Mouse (Mus musculus) kidney, adult 9 months (tissue): ENCODE results near the gene Ercc1.
A peak's percentile ranks its signal among the peaks of the same experiment; 100 is the strongest.

Experiments
- DNase-seq: peaks from one replicate; pipeline ENCODE4 v3.0.0; 2022

Gene Ercc1

DNA sequence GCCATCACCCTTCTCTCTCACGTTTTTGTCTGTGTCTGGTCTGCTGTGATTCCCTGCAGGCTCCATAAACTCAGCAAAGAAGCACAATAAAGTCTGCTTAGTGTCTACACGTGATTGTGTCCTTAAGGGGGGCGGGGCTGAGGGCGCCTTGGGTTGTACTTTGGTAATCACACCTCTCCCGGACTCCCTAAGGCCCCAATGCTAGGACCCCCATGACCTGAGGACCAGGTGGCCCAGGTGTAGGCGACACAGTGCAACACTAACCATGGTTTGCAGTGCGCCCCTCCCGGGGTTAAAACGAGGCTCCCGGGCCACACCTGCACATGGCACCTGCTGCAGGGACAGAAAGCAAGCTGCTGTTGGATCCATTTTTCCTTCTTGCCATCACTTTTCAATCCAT is 3.3 kb upstream of the Ercc1 start:
- DNase-seq = no peak

DNA sequence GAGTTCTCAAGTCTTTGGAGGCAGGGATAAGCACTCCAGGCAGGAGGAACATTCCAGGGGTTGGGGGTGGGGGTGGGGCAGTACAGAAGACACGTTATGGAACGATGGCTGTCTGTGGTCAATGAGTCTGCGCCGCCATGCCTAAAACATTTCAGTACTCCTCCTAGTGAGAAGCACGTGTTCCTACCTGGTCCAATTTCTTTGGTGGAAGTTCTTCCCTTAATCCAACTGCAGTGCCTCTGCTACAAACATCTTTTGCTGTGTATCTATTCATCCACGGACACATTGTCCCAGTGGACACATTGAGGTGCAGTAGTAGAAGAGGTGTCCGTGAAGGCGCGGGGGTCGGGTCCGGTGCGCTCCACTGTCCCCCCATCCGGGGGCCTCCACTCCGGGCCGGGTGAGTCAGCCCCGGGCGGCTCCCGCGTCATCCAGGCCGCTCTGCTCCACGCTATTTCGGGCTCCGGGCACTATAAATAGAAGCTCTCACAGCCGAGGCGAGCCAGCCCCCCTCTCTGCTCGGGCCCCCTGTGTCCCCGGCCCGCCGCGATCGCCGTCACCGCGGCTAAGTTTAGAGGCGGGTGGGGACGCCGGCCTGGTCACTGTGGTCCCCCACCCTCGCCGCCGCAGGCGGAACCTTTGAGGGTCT is 2.7 kb upstream of the Ercc1 start:
- no peak for DNase-seq

DNA sequence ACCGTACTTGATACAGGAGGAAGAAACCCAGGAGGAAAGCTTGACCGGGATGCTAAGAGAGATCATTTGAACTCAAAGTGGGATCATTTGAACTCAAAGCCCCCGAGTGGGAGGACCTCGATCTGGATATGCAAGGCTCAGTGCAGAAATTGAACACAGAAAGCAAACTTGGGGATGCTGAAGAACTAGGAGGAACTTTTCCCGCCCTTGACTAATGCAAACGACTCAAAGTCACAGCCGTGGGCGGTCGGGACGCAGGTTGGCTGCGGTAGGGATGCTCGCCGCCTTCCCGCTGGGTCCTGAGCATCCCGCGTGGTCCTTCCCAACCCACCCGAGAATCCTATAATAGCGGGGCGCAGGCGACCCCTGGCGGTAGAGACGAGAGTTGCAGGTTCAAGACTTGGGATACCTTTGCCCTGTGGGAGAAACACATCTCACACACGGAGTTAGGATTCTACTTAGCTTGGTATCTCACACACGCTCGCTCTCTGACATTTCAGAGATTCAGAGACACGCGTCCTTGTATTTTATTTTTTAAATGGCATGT is 2.0 kb upstream of the Ercc1 start:
- peak; percentile 89 for DNase-seq

DNA sequence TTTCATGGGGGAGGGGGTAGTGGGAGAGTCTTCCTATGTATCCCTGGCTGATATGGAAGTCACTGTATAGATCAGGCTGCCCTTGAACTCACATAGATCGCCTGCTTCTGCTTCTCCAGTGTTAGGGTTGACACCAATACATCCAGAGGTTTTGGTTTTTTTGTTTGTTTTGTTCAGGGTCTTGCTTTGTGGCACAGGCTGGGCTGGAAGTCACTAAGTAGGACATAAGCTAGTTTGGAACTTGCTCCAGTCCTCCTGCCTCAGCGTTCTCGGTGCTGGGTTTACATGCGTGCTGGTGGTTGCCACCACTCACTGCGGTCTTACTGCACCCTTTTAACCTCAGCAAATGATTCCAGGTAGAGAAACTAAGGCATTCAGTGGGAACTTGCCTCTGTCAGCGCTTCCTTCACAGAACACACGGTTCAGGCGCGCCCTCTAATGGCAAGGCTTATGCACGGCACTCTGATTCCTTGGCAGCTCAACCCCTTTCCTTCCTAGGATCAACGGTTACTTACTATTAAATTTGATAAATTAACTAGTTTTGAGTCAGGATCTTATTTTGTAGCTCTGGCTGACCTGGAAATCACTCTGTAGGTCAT is 1.3 kb upstream of the Ercc1 start:
- peak; percentile 83 for DNase-seq

DNA sequence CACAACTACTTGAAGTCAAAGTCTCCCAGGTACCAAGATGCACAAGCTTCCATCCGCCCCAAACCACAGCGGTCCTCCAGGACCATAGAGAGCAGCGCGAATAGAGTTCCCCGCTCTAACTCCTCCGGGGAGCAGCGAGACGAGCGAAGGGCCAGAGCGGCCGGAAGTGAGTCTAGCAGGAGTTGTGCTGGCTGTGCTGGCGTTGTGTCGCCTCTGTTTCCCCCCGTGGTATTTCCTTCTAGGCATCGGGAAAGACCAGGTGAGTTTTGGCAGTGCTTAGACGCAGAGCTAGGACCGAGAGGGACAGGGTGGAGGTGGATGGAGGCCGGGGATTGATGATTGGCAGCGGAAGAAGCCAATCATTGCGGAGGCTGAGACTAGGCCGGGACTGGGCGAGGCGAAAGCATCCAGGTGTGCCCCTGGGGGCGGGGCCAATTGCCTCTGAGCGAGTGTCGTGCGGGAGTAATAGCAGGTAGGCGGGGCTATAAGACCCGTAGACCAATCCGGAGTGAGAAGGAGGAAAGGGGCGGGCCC is 427 bp downstream of the Ercc1 start:
- DNase-seq = peak; percentile 99

DNA sequence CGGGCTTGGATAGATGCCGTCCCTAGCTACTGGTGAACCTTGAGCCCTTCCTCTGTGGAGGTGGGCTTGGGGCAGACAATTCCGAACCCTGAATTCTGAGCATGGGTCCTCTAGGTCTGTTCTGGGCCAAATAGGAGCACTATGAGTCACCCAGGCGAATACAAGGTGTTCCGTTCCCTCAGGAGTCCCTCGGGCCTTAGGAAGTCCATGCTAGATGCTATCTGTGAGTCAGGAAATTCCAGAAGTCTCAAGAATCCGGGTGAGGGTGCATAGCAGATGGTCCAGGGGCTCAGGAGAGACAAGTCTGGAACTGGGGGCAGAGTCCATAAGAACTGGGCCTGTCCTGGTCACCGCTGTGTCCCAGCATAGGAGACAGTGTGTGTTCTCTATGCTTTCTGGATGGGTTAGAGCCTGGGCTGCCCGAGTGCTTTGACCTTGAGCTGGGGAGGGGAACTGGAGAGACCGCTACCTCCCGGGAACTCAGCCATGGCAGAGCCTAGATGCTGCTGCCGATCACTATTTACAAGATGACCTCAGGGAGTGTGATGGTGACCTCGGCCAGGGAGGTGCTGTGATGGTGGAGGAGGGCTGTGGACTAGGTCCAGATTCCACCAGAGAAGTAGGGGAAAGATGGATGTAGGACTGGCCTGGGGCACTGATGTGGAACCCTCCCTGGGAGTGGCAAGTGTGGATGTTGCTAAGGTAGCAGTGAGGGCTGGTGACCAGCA is 4.8 kb downstream of the Ercc1 start:
- DNase-seq = no peak

DNA sequence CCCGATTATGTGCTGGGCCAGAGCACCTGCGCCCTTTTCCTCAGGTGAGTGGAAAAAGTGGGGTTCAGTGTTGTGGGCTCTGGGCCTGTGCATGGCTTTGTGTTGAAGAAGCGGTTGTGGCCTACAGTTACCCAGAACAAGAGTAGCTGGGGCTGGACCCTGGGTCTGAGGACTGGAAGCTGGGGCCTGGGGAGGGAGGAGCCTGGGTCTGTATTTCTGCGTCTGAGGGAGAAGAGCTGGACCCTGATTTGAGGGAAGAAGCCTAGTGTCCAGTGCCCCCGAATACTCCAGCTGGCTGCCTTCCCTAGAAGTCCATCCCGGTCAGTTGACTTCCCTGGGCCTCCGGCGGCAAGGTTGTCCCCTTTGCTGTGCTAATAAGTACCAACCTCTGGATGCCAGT is 5.6 kb downstream of the Ercc1 start:
- no peak for DNase-seq

DNA sequence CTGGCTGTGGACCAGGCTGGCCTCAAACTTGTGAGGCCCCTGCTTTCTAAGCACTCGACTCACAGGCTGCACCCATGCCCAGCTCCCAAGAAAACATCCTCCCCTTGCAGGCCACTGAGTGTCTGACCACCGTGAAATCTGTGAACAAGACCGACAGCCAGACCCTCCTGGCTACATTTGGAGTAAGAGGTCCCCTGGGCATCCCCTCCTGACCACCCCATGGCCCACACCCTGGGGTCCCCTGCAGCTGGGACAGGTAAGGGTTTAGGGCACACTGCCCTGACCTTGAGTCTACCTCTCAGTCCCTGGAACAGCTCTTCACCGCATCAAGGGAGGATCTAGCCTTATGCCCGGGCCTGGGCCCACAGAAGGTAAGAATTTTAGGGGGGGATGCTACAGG is 10.4 kb downstream of the Ercc1 start:
- DNase-seq = no peak

DNA sequence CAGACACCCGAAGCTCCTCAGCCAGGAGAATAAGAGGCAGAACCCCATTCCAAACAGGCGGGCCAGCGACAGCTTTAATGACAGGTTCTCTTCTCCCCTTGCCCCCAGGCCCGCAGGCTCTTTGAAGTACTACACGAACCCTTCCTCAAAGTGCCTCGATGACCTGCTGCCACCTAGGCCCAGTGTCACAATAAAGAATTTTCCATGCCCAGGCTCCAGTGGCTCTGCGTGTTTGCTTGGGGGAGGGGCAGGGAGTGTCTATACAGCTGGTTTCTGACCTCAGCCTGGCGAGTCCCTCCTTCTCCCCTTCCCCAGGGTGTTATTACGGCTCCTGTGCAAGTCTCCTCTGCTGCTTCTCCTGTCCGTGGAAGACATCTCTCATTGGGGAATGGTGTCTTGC is 11.7 kb downstream of the Ercc1 start:
- DNase-seq = no peak

DNA sequence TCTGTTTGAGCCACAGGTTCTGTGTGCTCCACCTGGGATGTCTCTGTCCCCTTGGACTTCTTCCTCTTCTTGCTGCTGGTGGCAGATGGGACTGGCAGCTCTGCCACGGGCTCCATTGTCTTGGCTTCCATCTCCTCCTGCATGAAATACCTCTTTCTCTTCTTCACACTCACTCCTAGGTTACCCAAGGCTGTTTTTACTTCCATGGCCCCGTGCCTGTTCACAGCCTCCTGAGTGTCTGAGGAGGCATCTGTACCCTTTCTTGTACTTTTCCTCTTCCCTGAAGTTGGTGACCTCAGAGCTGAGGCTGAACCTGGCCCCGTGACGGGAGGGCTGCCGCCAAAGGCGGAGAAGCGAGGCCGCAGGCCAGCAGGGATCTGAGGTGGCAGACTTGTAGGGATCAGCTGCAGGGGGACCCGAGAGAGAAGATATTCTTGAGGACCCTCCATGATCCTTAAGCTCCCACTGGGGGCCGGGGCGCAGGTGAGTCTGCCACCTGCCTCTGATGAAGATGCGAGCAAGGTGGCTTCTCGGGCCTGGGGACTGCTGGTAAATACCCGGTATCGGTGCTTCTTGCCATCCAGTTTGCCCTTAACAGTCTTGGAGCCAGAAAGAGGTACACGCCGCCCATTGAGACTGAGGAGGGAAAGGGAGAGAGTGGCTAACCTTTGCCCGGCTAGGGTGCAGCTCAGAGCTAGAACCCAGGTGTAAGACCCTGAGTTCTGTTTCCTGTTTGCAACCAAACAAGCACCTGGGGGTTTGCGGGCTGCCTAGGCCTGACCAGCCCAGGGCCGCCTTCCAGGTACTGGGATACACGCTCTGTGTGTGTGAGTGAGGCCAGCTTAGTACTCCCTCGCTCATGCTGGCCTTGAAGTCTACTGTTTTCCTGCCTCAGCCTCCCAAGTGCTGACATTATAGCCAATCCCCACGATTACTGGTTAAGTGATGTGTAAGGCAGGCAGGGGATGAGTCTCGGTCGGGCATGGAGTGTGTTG is 13.1 kb downstream of the Ercc1 start:
- DNase-seq = no peak

DNA sequence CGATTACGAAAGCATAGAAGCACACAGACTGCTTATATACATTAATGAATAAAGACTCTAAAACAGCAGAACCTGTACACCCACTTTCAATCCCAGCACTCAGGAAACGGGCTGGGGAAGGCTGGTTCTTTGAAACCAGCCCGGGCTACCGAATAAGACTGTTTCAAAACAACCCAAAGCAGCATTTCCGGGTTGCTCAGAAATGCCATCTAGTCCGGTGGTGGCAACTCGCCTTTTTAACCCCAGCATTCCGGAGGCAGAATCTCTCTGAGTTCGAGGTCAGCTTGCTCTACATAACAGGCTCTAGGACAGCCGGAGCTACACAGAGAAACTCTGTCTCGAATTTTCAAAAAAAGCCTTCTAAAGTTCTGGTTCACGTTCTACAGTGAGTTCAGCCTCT is 14.1 kb downstream of the Ercc1 start:
- DNase-seq = no peak

DNA sequence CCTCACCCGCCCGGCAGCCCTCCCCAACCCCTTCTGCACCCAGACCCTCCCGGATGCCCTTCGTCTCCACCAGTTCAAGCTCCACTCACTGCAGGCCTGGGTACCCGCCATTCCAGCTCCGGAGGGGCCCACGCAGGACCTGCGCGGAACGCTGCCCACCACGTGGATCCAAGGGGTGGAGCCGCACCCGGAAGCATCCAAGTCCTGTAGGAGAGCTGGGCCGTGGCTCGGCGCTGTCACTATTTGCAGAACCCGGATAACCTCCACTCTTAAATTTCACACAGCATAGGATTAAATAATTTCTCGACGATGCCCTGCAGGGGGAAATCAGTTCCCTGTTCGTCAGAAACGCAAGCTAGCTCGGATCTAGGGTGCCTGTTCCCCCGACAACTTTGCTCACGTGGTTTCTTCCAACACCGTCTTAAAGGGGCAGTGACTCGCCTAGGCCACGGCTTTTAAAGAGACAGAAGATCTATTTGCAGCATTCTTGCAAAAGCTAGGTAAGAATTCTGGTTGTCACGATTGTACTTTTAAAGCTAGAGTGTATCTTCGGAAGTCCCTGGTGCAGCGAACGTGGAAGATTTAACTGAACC is 14.8 kb downstream of the Ercc1 start, which contains the start of the genes Cd3eap and Ppp1r13l:
Gene Cd3eap, minus strand, starts transcription at position 185 of the 593 bp plus-strand sequence.
Gene Ppp1r13l, plus strand, starts transcription at position 451 of the 593 bp plus-strand sequence.
- peak; percentile 91 for DNase-seq

DNA sequence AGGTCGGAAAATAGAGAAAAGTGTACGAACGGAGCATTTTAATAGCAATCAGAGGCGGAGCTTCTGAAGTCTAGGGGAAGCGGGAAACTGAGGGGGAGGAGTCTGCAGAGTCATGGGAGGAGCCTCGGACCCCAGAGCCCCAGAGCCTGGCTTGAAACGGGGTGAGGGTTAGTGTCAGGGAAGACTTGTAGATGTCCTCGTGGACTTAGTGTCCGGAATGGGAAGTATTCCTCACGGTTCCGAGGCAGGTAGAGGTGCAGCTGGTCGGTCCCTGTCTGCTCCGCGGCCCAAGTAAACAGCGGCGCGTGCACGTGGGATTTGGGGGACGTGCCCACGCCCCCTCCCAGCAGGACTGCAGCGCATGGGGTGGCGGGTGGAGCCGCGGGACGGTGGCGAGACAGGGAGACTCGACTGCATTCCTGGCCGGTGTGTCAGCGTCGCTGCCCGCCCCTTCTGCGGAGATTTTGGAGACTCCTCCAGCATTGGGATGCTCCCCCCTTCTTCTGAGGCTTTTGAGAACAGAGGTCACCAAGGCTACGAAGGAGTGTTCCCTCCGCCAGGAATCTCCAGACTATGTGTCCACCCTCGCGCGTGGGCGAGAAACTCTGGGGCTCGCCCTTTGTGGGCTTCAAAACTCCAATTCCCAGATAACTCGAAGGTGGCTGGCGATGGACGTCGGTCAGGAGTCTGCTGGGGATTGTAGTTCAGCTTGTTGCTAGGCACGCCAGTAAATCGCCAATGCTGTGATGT is 15.5 kb downstream of the Ercc1 start:
- peak; percentile 80 for DNase-seq

DNA sequence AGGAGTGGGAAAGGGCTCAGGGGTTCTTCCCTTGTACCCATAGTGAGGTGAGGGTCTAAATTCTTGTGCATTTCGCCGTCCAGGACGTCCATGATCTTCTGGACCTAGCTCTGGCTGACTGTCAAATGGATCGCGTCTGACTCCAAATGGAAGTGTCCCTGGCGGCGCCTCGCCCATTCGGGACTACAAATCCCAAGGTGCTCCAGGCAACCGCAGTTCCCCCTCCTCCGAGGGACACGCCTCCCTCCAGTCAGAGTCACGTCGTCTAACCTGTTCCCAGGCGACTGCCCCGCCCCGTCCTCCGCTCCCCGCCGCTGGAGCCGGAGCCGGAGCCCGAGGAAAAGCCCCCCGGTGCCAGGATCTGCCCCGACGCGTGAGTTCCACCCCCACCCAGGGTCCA is 16.4 kb downstream of the Ercc1 start:
- DNase-seq = peak; percentile 96

DNA sequence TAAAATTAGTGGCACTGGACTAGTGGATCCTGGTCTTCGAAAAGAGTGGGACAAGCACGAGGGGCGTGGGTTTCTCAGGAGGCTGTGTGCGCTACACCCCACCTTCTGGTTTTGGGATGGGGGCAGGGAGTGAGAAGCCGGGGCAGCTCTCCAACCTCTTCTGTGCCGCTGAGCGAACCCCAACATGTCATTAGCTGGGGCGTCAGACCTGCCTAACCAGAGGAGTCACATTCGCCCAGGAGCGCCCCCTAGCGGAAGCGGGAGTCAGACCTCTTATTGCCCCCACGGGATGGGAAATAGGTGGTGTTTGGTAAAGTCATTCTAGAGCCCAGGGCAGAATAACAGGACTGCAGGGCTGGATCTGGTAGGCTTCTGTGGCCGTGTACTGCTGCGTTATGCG is 17.1 kb downstream of the Ercc1 start:
- peak; percentile 80 for DNase-seq

DNA sequence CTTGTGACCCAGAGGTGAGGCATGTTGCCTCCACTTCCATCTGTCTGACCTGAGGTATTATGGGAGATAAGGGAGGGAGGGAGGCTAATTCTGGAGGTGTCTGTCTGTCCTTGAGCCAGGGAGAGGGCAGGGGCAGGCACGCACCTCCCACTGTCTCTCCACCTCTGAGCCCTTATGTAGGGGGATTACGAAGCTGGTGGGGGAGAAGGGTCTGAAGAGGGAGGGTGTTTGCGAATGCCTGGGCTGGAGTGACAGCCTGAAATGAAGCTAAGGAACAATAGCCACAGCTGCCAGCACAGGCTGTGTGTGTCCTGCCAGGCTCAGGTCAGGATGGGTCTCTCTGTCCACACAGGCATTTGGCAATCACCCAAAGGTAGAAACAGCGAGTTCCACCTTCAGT is 17.7 kb downstream of the Ercc1 start:
- DNase-seq = no peak

DNA sequence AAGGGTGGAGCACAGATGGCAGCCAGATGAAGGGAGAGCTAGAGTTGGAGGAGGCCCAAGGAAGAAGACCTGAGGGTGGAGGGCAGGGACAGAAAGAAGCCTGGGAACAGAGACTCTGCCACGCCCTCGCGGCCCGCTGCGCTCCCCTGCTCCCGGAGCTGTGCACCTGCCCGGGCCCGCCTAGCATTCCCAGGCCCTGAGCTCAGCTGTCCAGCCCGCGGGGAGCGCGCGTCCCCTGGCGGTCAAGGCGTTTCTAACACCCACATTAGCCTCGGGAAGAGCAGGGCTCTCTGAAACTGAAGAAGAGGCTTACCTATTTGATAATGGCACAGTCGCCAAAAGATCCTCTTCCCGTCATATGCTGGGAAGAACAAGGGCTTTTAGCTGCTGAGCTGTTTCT is 19.3 kb downstream of the Ercc1 start:
- peak; percentile 88 for DNase-seq

DNA sequence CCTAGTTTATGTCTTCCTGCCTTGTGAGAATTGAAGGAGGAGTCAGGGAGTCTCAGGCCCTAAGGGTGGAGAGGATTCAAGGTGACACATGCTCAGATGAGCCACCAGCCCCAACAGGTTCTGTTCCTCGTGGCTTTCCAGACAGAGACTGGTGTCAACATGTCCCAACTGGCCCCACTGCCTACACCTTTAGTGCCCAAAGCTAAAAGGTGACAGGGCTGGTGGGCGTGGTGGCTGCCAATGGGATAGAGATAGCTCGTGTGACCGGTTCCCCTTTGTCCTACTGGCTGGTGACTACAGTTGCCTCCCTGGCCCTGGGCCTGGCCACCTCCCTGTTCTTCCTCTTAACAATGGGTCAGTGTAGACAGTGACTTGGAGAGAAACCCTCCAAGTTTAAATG is 20.8 kb downstream of the Ercc1 start:
- DNase-seq = no peak

DNA sequence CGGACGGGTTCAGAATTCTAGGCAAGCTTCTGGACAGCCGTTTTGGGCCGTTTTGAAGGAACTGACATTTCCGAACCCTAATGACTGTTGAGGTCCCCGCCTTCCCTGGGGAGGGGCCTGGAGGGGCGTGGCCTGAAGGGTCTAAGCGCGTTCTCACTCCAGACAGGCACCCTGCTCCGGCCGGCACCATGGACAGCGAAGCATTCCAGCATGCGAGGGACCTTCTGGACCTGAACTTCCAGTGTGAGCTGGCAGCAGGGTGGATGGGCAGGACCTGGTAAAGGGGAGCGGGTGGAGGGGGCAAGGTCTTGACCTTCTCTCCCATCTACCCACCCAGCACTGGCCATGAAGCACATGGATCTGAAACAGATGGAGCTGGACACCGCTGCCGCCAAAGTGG is 23.8 kb downstream of the Ercc1 start:
- DNase-seq = peak; percentile 61

DNA sequence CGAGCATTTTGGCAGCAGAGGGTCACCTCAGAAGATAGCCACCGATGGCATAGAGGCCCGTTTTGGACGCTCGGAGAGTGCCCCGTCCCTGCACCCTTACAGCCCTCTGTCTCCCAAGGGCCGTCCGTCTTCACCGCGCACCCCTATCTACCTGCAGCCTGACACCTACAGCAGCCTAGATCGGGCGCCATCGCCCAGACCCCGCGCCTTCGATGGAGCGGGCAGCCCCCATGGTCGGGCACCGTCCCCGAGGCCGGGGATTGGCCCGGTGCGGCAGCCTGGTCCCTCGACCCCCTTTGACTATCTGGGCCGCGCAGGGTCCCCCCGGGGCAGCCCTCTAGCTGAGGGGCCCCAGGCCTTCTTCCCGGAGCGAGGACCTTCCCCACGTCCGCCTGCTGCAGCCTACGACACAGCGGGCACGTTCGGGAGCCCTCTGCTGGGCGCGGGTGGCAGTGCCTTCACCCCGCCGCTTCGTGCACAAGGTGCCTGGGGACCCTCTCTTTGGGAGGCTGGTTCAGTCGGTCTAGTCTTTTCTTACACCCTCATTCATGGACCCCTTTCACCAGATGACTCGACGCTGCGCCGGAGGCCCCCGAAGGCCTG is 25.3 kb downstream of the Ercc1 start:
- peak; percentile 53 for DNase-seq

DNA sequence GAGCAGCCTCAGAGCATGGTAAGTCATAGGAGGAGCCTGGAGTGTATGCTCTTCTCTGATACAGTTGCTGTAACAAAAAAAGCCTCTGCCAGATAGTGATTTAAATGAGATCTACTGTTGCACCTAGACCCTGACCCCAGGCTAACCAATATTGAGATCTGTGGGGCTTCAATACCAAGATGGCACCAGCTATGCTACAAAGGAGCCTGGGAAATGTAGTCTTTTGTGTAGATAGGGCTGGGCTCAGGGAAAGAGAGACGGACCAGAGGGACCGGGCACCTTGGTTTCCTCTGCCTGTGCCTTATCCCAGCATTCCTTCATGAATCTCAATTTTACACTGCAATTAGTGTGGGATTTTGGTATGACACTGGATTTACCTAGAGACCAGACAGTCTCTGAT is 28.8 kb downstream of the Ercc1 start:
- no peak for DNase-seq
